Mouse (Mus musculus): ENCODE data around the gene Gm39115. TPM values are rescaled to one million over a fixed set of nuclear protein-coding genes. Genes with fewer than 3 reads are reported as not detected.
A peak's percentile ranks its signal among the peaks of the same experiment; 100 is the strongest.
"Not testable (repeated sequence)": the region's sequence is repeated elsewhere in the genome, so short reads cannot be mapped to it uniquely, and the experiment has no call there.

Gm39115 gene
- polyA plus RNA-seq, 1 experiment from 2014 or later: not detected

DNA sequence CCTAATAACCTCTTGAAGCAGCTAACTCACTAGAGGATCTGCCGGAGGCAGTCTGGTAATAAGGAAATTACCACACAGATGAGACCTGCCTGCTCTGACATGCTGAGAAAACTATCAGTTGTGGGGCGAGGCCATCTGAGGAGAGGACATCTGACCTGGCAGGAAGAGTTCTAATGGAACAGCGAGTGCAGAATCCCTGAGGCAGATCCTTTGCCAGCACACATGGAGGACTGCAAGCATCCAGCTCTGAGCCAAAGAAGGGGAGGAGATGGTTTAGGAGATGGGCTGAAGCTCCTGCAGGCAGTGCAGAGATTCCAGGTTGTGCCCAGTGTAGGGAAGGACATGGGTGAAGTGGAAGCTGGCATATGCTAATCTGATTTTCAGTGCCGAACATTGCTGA is 16.4 kb upstream of the Gm39115 start:
- H3K9me3 ChIP-seq (ENCODE audit: control insufficient read depth, low read length): no peaks in the 10 kb centered on the region
- no peaks in the 10 kb centered on the region for H3K27me3 ChIP-seq (ENCODE audit: control insufficient read depth, insufficient read depth, low read length)
- no peak overlapping the region for H3K9ac ChIP-seq (ENCODE audit: low read length)
- no peak overlapping the region for H3K4me3 ChIP-seq (ENCODE audit: low read depth, low read length)
- H3K4me1 ChIP-seq (replicated peaks; ENCODE audit: control insufficient read depth, insufficient read depth, low read length): no peaks in the 10 kb centered on the region
- DNase-seq (ENCODE audit: low spot score) (no peak), ATAC-seq (replicated peaks; ENCODE audit: low FRiP score) (no peak)
- no peak overlapping the region for H3K4me2 ChIP-seq (ENCODE audit: low read depth, low read length, severe bottlenecking)
- H3K36me3 ChIP-seq (ENCODE audit: control insufficient read depth, insufficient read depth, low read length): no peaks in the 10 kb centered on the region
- no peak overlapping the region for H3K27ac ChIP-seq (ENCODE audit: low read depth, low read length)
- WGBS: 85% methylated on average over 4 of the region's 4 CpGs

- Histone ChIP-seq H3K9ac (ENCODE audit: low read length) (no peak overlapping the region), H3K4me1 (replicated peaks; ENCODE audit: control insufficient read depth, insufficient read depth, low read length) (no peaks in the 10 kb centered on the region)
These were observed 12.8 kb upstream of the Gm39115 start for GRCm38 (mm10) chr7:142148633-142149032.

GRCm38 (mm10) chr7:142146033-142146432 is 10.2 kb upstream of the Gm39115 start:
- Histone ChIP-seq H3K9me3 (ENCODE audit: control insufficient read depth, low read length) (no peaks in the 10 kb centered on the region), H3K9ac (ENCODE audit: low read length) (no peak overlapping the region), H3K4me3 (ENCODE audit: low read depth, low read length) (no peak overlapping the region), H3K36me3 (ENCODE audit: control insufficient read depth, insufficient read depth, low read length) (no peaks in the 10 kb centered on the region), H3K27ac (ENCODE audit: low read depth, low read length) (no peak overlapping the region), H3K4me2 (ENCODE audit: low read depth, low read length, severe bottlenecking) (no peak overlapping the region), H3K4me1 (replicated peaks; ENCODE audit: control insufficient read depth, insufficient read depth, low read length) (no peaks in the 10 kb centered on the region), H3K27me3 (ENCODE audit: control insufficient read depth, insufficient read depth, low read length) (no peaks in the 10 kb centered on the region)
- 11% methylated on average over 1 of the region's 1 CpGs for WGBS
- ATAC-seq (replicated peaks; ENCODE audit: low FRiP score): no peak
- peak; percentile 65 for DNase-seq (ENCODE audit: low spot score)

More at GRCm38 (mm10) chr7:142148633-142149032, 12.8 kb upstream of the Gm39115 start:
- Histone ChIP-seq H3K9me3 (ENCODE audit: control insufficient read depth, low read length) (no peaks in the 10 kb centered on the region), H3K36me3 (ENCODE audit: control insufficient read depth, insufficient read depth, low read length) (no peaks in the 10 kb centered on the region), H3K4me2 (ENCODE audit: low read depth, low read length, severe bottlenecking) (no peak overlapping the region), H3K27ac (ENCODE audit: low read depth, low read length) (no peak overlapping the region), H3K4me3 (ENCODE audit: low read depth, low read length) (no peak overlapping the region), H3K27me3 (ENCODE audit: control insufficient read depth, insufficient read depth, low read length) (no peaks in the 10 kb centered on the region)
- ATAC-seq (replicated peaks; ENCODE audit: low FRiP score) (no peak), DNase-seq (ENCODE audit: low spot score) (no peak)

DNA sequence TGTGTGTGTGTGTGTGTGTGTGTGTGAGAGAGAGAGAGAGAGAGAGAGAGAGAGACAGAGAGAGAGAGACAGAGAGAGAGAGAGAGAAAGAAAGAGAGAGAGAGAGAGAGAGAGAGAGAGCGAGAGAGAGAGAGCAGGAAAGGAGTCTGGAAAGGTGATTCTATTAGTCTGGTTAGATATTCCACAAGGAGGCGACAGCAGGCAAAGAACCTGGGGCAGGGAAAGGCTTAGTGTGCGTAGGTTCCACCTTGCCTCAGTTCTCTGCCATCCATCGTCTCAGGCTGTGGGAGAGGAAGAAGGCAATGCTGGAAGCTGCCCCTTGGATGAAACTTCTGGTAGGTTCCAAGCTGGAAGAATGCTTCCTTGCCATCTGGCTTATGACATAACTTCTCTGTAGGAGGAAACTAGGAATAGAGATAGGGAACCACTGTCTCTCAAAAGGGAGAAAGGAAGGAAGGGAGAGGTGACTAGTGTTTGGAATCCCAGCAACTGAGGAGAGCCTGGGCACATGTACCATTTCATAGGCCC is 9.6 kb upstream of the Gm39115 start:
- Histone ChIP-seq H3K27ac (ENCODE audit: low read depth, low read length) (no peak overlapping the region), H3K4me1 (replicated peaks; ENCODE audit: control insufficient read depth, insufficient read depth, low read length) (no peaks in the 10 kb centered on the region), H3K27me3 (ENCODE audit: control insufficient read depth, insufficient read depth, low read length) (no peaks in the 10 kb centered on the region), H3K4me3 (ENCODE audit: low read depth, low read length) (no peak overlapping the region), H3K4me2 (ENCODE audit: low read depth, low read length, severe bottlenecking) (no peak overlapping the region), H3K36me3 (ENCODE audit: control insufficient read depth, insufficient read depth, low read length) (no peaks in the 10 kb centered on the region), H3K9ac (ENCODE audit: low read length) (no peak overlapping the region), H3K9me3 (ENCODE audit: control insufficient read depth, low read length) (no peaks in the 10 kb centered on the region)
- WGBS: 49% methylated on average over 4 of the region's 4 CpGs
- DNase-seq (ENCODE audit: low spot score): no peak
- no peak for ATAC-seq (replicated peaks; ENCODE audit: low FRiP score)

DNA sequence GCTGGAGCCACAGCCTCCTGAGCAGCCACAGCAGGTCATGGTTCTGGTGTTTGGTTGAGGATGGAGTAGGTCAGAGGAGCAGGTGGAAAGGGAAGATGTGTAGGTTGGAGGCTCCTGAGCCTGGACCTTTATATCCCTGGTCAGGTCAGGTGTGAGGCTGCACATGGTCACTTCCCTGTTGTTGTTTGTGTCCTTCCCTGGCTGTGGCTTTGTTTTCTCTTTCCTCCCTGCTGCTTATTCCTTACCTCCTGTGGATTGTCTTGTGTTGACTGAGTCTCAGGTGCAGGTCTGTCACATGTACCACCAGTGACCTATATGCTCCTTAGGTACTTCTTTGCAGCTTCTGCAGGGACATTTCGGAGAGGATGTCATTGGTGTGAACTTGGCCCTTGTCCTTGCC is 8.7 kb upstream of the Gm39115 start, which contains the start of gene Gm45337:
TSS of gene Gm45337 (minus strand) at position 101 of the 400 bp plus-strand sequence.
- no peak for ATAC-seq (replicated peaks; ENCODE audit: low FRiP score)
- 76% methylated on average over 1 of the region's 1 CpGs for WGBS

DNA sequence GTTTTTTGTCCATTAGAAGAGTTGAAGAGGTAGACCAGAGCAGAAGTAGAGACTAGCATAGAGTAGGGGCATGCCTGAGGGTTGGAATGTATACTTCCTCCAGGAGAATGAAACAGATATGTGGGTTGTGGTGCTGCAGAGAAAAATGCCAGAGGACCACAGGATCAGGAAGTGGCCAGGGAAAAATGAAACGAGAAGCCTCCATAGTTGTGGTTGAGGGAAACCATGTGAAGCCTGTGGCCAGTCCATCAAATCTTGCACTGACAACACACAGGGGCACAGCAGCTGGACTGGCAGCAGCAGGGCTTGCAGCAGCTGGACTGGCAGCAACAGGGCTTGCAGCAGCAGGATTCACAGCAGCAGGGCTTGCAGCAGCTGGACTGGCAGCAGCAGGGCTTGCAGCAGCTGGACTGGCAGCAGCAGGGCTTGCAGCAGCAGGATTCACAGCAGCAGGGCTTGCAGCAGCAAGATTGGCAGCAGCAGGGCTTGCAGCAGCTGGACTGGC is 7.7 kb upstream of the Gm39115 start:
- WGBS: 62% methylated on average over 1 of the region's 1 CpGs
- DNase-seq (ENCODE audit: low spot score); ATAC-seq (replicated peaks; ENCODE audit: low FRiP score); H3K9ac ChIP-seq (ENCODE audit: low read length); H3K27ac ChIP-seq (ENCODE audit: low read depth, low read length); H3K4me3 ChIP-seq (ENCODE audit: low read depth, low read length); H3K4me2 ChIP-seq (ENCODE audit: low read depth, low read length, severe bottlenecking); H3K9me3 ChIP-seq (ENCODE audit: control insufficient read depth, low read length); H3K4me1 ChIP-seq (replicated peaks; ENCODE audit: control insufficient read depth, insufficient read depth, low read length); H3K27me3 ChIP-seq (ENCODE audit: control insufficient read depth, insufficient read depth, low read length); H3K36me3 ChIP-seq (ENCODE audit: control insufficient read depth, insufficient read depth, low read length): not testable (repeated sequence)

More for the DNA sequence above, 8.7 kb upstream of the Gm39115 start, which contains the start of gene Gm45337:
- no peak within 1 kb of the TSS for H3K4me3 ChIP-seq (ENCODE audit: low read depth, low read length)
- no peak within 1 kb of the TSS for H3K27ac ChIP-seq (ENCODE audit: low read depth, low read length)
- H3K9me3 ChIP-seq (ENCODE audit: control insufficient read depth, low read length): no peaks in the 10 kb centered on the region
- H3K4me2 ChIP-seq (ENCODE audit: low read depth, low read length, severe bottlenecking): no peak within 1 kb of the TSS
- DNase-seq (ENCODE audit: low spot score): no peak
- H3K27me3 ChIP-seq (ENCODE audit: control insufficient read depth, insufficient read depth, low read length): no peaks in the 10 kb centered on the region
- no peaks in the 10 kb centered on the region for H3K36me3 ChIP-seq (ENCODE audit: control insufficient read depth, insufficient read depth, low read length)
- H3K9ac ChIP-seq (ENCODE audit: low read length): no peak within 1 kb of the TSS
- H3K4me1 ChIP-seq (replicated peaks; ENCODE audit: control insufficient read depth, insufficient read depth, low read length): no peaks in the 10 kb centered on the region

DNA sequence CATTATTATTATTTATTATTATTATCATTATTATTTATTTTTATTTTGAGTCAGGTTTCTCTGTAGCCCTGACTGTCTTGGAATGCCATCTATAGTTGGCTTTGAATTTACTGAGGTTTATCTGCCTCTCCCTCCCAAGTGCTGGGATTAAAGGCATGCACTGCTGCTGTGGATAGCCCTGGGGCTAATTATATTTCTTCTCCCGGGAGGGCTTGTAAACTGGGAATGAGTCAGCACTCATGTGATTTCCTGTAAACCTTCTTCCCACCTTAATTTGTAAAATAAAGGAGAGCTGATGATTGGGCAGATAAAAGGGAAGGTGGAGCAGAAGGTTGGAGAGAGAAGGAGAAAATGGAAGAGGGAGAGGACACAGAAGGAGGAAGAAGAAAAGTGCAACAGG is 4.9 kb upstream of the Gm39115 start:
- ATAC-seq (replicated peaks; ENCODE audit: low FRiP score) (no peak), DNase-seq (ENCODE audit: low spot score) (no peak)
- Histone ChIP-seq H3K4me2 (ENCODE audit: low read depth, low read length, severe bottlenecking) (no peak overlapping the region), H3K27ac (ENCODE audit: low read depth, low read length) (no peak overlapping the region), H3K4me1 (replicated peaks; ENCODE audit: control insufficient read depth, insufficient read depth, low read length) (no peaks in the 10 kb centered on the region), H3K4me3 (ENCODE audit: low read depth, low read length) (no peak overlapping the region), H3K27me3 (ENCODE audit: control insufficient read depth, insufficient read depth, low read length) (no peaks in the 10 kb centered on the region), H3K9ac (ENCODE audit: low read length) (no peak overlapping the region), H3K9me3 (ENCODE audit: control insufficient read depth, low read length) (no peaks in the 10 kb centered on the region), H3K36me3 (ENCODE audit: control insufficient read depth, insufficient read depth, low read length) (no peaks in the 10 kb centered on the region)
- 47% methylated on average over 1 of the region's 1 CpGs for WGBS

- H3K9ac ChIP-seq (ENCODE audit: low read length): no peak overlapping the region
- H3K9me3 ChIP-seq (ENCODE audit: control insufficient read depth, low read length): no peaks in the 10 kb centered on the region
- no peak overlapping the region for H3K4me3 ChIP-seq (ENCODE audit: low read depth, low read length)
- H3K4me1 ChIP-seq (replicated peaks; ENCODE audit: control insufficient read depth, insufficient read depth, low read length): no peaks in the 10 kb centered on the region
- H3K27ac ChIP-seq (ENCODE audit: low read depth, low read length): no peak overlapping the region
- no peaks in the 10 kb centered on the region for H3K27me3 ChIP-seq (ENCODE audit: control insufficient read depth, insufficient read depth, low read length)
- ATAC-seq (replicated peaks; ENCODE audit: low FRiP score): no peak
- no peak for DNase-seq (ENCODE audit: low spot score)
- no peaks in the 10 kb centered on the region for H3K36me3 ChIP-seq (ENCODE audit: control insufficient read depth, insufficient read depth, low read length)
- WGBS: 64% methylated on average over 4 of the region's 4 CpGs
- no peak overlapping the region for H3K4me2 ChIP-seq (ENCODE audit: low read depth, low read length, severe bottlenecking)
These were observed 1.4 kb downstream of the Gm39115 start for GRCm38 (mm10) chr7:142134206-142134995.

All from forebrain, embryonic 11.5 days (tissue).